Mouse (Mus musculus) cortical plate, adult 2 months (tissue): ENCODE data around the gene Ckb. TPM values are rescaled to one million over a fixed set of nuclear protein-coding genes. Genes with fewer than 3 reads are reported as not detected.

Source experiments
- H3K27ac ChIP-seq: fragments of 200-500 bp; 2 replicates; pipeline ENCODE4 v1.5.1; 2012; ENCODE audit warnings: low read length, control low read depth, inconsistent platforms; ENCODE audit not compliant: insufficient read depth
- H3K4me1 ChIP-seq: fragments of 200-500 bp; 2 replicates; pipeline ENCODE4 v1.6.1; 2011; ENCODE audit warnings: low read length; ENCODE audit not compliant: control insufficient read depth, insufficient read depth
- H3K4me3 ChIP-seq: fragments of 200-500 bp; 2 replicates; pipeline ENCODE4 v1.5.1; 2011; ENCODE audit warnings: mild to moderate bottlenecking, low read length, control low read depth; ENCODE audit not compliant: insufficient read depth
- CTCF ChIP-seq: fragments of 200-500 bp; IDR thresholded peaks from 2 replicates; pipeline ENCODE4 v1.5.1; 2011; ENCODE audit warnings: mild to moderate bottlenecking, control low read depth, low read length; ENCODE audit not compliant: insufficient read depth; ENCODE audit errors: extremely low read depth
- POLR2A ChIP-seq: fragments of 200-500 bp; IDR thresholded peaks from 2 replicates; pipeline ENCODE4 v1.6.1; 2011; ENCODE audit warnings: mild to moderate bottlenecking, low read length, control low read depth; ENCODE audit not compliant: insufficient read depth; ENCODE audit errors: extremely low read depth
- polyA plus RNA-seq: library from polyadenylated mRNA; depleted of rRNA; stranded (reverse); fragments of >200 nt; gene quantifications from 2 replicates; pipeline ENCODE4 v1.2.3, GENCODE M21; 2012

Gene Ckb
- polyA plus RNA-seq, 1 experiment: 3,325 TPM

DNA sequence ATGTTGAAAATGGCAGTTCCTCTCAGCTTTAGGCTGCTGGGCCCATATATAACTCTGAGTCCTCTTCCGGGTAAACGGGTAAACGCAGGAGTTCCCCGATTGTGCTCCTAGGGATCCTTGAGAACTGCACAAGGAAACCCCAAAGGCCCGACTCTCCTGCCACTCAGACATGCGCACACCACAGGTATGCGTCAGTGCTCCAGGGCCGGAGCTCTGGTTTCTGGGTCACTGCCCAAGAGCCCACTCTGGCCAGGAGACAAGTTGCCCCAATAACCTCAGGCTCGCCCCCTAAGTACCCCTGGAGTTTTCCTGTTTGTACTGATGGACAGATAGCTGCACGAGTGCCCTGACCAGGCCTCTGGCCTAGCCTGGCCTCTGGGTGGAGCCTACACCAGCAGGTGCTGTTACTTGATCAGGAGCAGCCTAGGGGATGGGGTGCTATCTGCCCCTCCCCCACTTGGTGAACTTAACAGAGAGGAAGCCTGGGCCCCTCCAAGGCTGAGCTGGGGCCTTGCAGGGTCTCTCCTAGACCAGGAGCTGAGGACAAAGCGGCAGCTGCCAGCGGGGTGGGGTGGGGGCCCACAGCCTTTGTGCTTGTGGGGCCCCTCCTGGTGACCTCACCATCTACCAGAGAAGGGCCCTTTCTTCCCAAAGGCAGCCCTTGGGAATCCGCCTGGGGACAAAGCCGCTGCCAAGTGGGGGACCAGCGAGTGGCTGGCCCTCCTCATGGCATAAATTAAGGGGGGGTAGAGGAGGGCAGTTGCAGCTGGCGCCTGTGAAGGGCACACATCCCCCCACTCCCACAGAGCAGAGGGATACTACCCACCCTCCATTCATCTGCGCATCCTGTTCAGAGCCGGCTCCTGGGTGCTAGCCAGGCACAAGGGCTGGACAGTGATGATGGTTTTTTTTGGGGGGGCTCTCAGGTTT lies 21.5 kb upstream of the Ckb start:
- no peak overlapping the region for H3K4me3 ChIP-seq
- H3K27ac ChIP-seq: peak overlapping the region; percentile 89
- TF ChIP-seq CTCF: no peak
- TF ChIP-seq POLR2A: no peak
- H3K4me1 ChIP-seq: peaks cover 17% of the 10 kb centered on the region

DNA sequence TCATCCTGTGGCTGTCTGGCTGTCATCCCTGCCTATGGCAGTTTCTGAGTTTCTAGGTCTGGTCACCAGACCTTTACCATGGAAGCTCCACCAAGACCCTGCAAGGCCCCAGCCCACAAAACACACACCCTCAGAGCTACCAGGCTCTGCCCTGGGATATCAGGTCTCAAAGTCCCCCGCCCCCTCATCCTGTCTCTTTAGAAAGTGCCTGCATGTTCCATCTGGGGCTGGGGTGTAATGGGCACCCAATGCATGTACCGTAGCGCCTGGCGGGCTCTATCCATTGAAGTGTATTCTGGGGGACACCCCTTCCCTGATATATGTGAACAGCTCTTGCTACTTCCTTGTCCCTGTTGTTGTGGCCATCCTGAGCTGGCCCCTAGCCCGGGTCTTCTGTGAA lies 20.8 kb upstream of the Ckb start:
- H3K4me1 ChIP-seq: peaks cover 20% of the 10 kb centered on the region
- no peak for TF ChIP-seq POLR2A
- no peak for TF ChIP-seq CTCF
- no peak overlapping the region for H3K4me3 ChIP-seq
- H3K27ac ChIP-seq: peak overlapping the region; percentile 89; the same call in 1 of the 2 replicates

- peaks cover 30% of the 10 kb centered on the region for H3K4me1 ChIP-seq
Observed at GRCm38 (mm10) chr12:111691346-111691872, 19.3 kb upstream of the Ckb start.

DNA sequence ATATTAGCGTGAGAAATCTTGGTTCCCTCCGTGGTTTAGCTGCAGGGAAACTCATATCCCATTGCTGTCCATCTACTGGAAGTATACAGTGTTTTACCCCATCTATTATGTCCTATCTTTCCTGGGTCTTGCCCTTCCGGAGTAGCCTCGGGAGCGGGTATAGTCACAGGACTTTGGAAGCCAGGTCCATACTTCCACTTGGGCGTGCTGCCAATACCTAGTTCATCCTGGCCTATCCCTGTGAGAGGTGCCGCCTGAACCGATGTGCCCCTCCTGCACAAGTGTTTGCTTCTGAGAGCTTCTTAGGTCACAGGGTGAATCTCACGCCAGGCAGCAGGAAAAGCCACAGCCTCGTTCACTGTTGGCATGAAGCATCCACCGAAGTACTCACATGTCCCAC lies 17.3 kb upstream of the Ckb start:
- TF ChIP-seq POLR2A (no peak), CTCF (no peak)
- H3K4me1 ChIP-seq: peaks cover 23% of the 10 kb centered on the region
- no peak overlapping the region for H3K4me3 ChIP-seq
- H3K27ac ChIP-seq: no peak overlapping the region

More at GRCm38 (mm10) chr12:111691346-111691872, 19.3 kb upstream of the Ckb start:
- Histone ChIP-seq H3K27ac (0 out of 2 replicates have a peak overlapping the region, but pooled peaks have one; percentile 52), H3K4me3 (no peak overlapping the region)
- no peak for TF ChIP-seq CTCF
- no peak for TF ChIP-seq POLR2A

- no peak for TF ChIP-seq POLR2A
- no peak for TF ChIP-seq CTCF
- H3K4me1 ChIP-seq: peaks cover 19% of the 10 kb centered on the region
Observed at GRCm38 (mm10) chr12:111688069-111688428, 15.9 kb upstream of the Ckb start.

GRCm38 (mm10) chr12:111687350-111688068 lies 15.4 kb upstream of the Ckb start:
- H3K27ac ChIP-seq: peak overlapping the region; percentile 74
- TF ChIP-seq CTCF: no peak
- no peak for TF ChIP-seq POLR2A
- no peak overlapping the region for H3K4me3 ChIP-seq
- H3K4me1 ChIP-seq: peaks cover 19% of the 10 kb centered on the region

More at GRCm38 (mm10) chr12:111688069-111688428, 15.9 kb upstream of the Ckb start:
- Histone ChIP-seq H3K27ac (peak overlapping the region; percentile 74), H3K4me3 (no peak overlapping the region)

DNA sequence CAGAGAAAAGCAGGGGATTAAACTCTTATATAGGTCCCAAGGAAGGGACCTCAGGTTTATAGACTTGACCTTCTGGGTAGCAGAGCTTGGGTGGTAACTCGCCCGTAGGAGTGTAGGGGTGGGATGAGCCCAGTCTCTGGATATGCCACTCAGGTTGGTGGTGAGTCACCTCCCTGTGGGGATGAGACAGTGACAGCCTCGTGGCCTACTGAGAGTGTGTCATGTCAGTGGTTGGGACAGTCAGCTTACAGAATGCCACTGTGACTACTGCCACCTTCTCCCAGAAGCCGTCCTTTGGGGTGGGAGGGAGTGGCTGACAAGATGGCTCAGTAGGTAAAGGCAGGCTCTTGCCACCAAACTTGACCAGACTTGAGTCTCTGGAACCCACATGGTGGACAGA lies 14.3 kb upstream of the Ckb start:
- no peak for TF ChIP-seq CTCF
- TF ChIP-seq POLR2A: no peak
- Histone ChIP-seq H3K4me1 (peaks cover 17% of the 10 kb centered on the region), H3K4me3 (no peak overlapping the region), H3K27ac (peak overlapping the region; percentile 74)

DNA sequence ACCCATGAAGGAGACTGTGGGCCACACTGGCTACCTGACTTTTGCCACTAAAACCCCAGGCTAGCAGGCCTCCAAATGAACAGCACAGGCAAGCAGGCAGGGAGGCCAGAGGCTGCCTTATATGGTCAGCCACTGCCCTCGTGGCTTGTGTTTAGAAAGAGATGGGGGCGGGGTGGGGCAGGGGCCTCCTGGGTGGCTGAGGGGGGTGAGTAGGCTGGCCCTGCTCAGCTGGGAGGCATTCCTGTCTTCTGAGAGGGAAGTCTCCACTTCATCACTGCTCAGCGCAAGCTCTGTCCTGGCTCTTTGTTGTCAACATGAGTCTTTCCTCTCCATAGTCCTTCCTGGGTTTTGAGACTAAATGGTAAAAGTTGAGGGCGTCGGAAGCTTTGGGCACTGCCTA lies 10.7 kb upstream of the Ckb start:
- no peak for TF ChIP-seq POLR2A
- no peak for TF ChIP-seq CTCF
- Histone ChIP-seq H3K4me1 (peaks cover 16% of the 10 kb centered on the region), H3K27ac (no peak overlapping the region), H3K4me3 (no peak overlapping the region)

- Histone ChIP-seq H3K4me1 (peaks cover 15% of the 10 kb centered on the region), H3K27ac (peak overlapping the region; percentile 85), H3K4me3 (no peak overlapping the region)
- no peak for TF ChIP-seq POLR2A
- TF ChIP-seq CTCF: no peak
Observed at GRCm38 (mm10) chr12:111682003-111682402, 9.9 kb upstream of the Ckb start.

GRCm38 (mm10) chr12:111681305-111681704 lies 9.2 kb upstream of the Ckb start:
- Histone ChIP-seq H3K27ac (peak overlapping the region; percentile 85), H3K4me1 (peaks cover 10% of the 10 kb centered on the region), H3K4me3 (no peak overlapping the region)
- TF ChIP-seq CTCF: no peak
- no peak for TF ChIP-seq POLR2A
